Mouse (Mus musculus): Measurements from ENCODE around the gene Prss36.

- TF ChIP-seq POLR2A (IDR thresholded peaks at IDR 0.05; ENCODE audit: control insufficient read depth, extremely low read depth, insufficient read depth, low read length, poor library complexity) (no peak), CTCF (IDR thresholded peaks at IDR 0.05; ENCODE audit: borderline replicate concordance, control insufficient read depth, extremely low read depth, insufficient read depth, low read length, poor library complexity) (no peak)
Measured at GRCm38 (mm10) chr7:127974413-127974930, 27.9 kb upstream of the Prss36 start.
